In genomic region chr15:93579899-93580298, GRCm38 (mm10) we compare ENCODE assay signal across 13 mouse cellular contexts. TPM values are rescaled to one million over a fixed set of nuclear protein-coding genes. Genes with fewer than 3 reads are reported as not detected.
DNase-seq lines count a peak whose midpoint lies in the region; ATAC-seq and TF ChIP-seq lines count a peak whose summit lies in the region.
"Had no signal": no experiment of that assay in that cellular context is flagged by ENCODE, and none has a peak within 500 bp of the region (broad histone marks: within the 10 kb centered on the region; RNA-seq: fewer than 3 reads in every experiment).

No protein-coding gene starts in this region.

- no peak for TF ChIP-seq EP300 in liver, postnatal 0 days (IDR thresholded peaks at IDR 0.05; ENCODE audit: low read depth)

- WGBS in forebrain, embryonic 16.5 days, result 40% methylated on average over 9 of the region's 9 CpGs
- WGBS in forebrain, embryonic 11.5 days, result 51% methylated on average over 9 of the region's 9 CpGs
- WGBS in liver, postnatal 0 days (ENCODE audit: insufficient replicate concordance), result 61% methylated on average over 9 of the region's 9 CpGs
- WGBS in kidney, embryonic 15.5 days, result 42% methylated on average over 9 of the region's 9 CpGs
- 27% methylated on average over 9 of the region's 9 CpGs for WGBS in neural tube, embryonic 14.5 days

- H3K27ac ChIP-seq in forebrain, embryonic 16.5 days (ENCODE audit: low read length), result no peak overlapping the region
- no peak overlapping the region for H3K27ac ChIP-seq in forebrain, embryonic 11.5 days (ENCODE audit: low read depth, low read length)
- H3K27ac ChIP-seq in liver, postnatal 0 days (ENCODE audit: low read depth), result no peak overlapping the region
- H3K27ac ChIP-seq in kidney, embryonic 15.5 days, result 0 out of 2 replicates have a peak overlapping the region, but pooled peaks have one; percentile 67
- no peak overlapping the region for H3K27ac ChIP-seq in neural tube, embryonic 14.5 days (ENCODE audit: low read depth, low read length)
- H3K27ac ChIP-seq: embryonic facial prominence, embryonic 12.5 days; liver, embryonic 13.5 days had no signal

- peak; percentile 18; the same call in 1 of the 2 replicates for TF ChIP-seq CTCF in liver, postnatal 0 days (IDR thresholded peaks at IDR 0.05; ENCODE audit: low read depth)

- H3K4me1 ChIP-seq in forebrain, embryonic 16.5 days (replicated peaks; ENCODE audit: control insufficient read depth, insufficient read depth, low read length), result no peaks in the 10 kb centered on the region
- no peaks in the 10 kb centered on the region for H3K4me1 ChIP-seq in forebrain, embryonic 11.5 days (replicated peaks; ENCODE audit: control insufficient read depth, insufficient read depth, low read length)
- H3K4me1 ChIP-seq in liver, postnatal 0 days (ENCODE audit: insufficient read depth), result no peaks in the 10 kb centered on the region
- H3K4me1 ChIP-seq in kidney, embryonic 15.5 days, result peaks cover 19% of the 10 kb centered on the region
- H3K4me1 ChIP-seq in neural tube, embryonic 14.5 days (ENCODE audit: control insufficient read depth, insufficient read depth, low read length), result no peaks in the 10 kb centered on the region
- H3K4me1 ChIP-seq: liver, embryonic 13.5 days had no signal

- no peaks in the 10 kb centered on the region for H3K36me3 ChIP-seq in forebrain, embryonic 16.5 days (ENCODE audit: control insufficient read depth, insufficient read depth)
- H3K36me3 ChIP-seq in forebrain, embryonic 11.5 days (ENCODE audit: control insufficient read depth, insufficient read depth, low read length), result no peaks in the 10 kb centered on the region
- H3K36me3 ChIP-seq in liver, postnatal 0 days (replicated peaks; ENCODE audit: insufficient read depth, low read length), result no peaks in the 10 kb centered on the region
- peaks cover 15% of the 10 kb centered on the region for H3K36me3 ChIP-seq in kidney, embryonic 15.5 days
- H3K36me3 ChIP-seq in neural tube, embryonic 14.5 days (ENCODE audit: control insufficient read depth, insufficient read depth, low read length), result no peaks in the 10 kb centered on the region

- H3K4me3 ChIP-seq in forebrain, embryonic 16.5 days (replicated peaks; ENCODE audit: low read length), result no peak overlapping the region
- H3K4me3 ChIP-seq in forebrain, embryonic 11.5 days (ENCODE audit: low read depth, low read length), result no peak overlapping the region
- no peak overlapping the region for H3K4me3 ChIP-seq in liver, postnatal 0 days (ENCODE audit: low read depth, low read length)
- no peak overlapping the region for H3K4me3 ChIP-seq in kidney, embryonic 15.5 days (replicated peaks)
- no peak overlapping the region for H3K4me3 ChIP-seq in neural tube, embryonic 14.5 days (ENCODE audit: low read depth, low read length)
- H3K4me3 ChIP-seq: embryonic facial prominence, embryonic 12.5 days; liver, embryonic 13.5 days had no signal

- H3K9ac ChIP-seq in forebrain, embryonic 16.5 days (replicated peaks; ENCODE audit: low read depth, low read length), result no peak overlapping the region
- H3K9ac ChIP-seq in forebrain, embryonic 11.5 days (ENCODE audit: low read length), result no peak overlapping the region
- no peak overlapping the region for H3K9ac ChIP-seq in liver, postnatal 0 days (replicated peaks)
- no peak overlapping the region for H3K9ac ChIP-seq in kidney, embryonic 15.5 days
- H3K9ac ChIP-seq in neural tube, embryonic 14.5 days (replicated peaks; ENCODE audit: low read depth, low read length), result no peak overlapping the region
- H3K9ac ChIP-seq: embryonic facial prominence, embryonic 12.5 days; liver, embryonic 13.5 days had no signal

- H3K27me3 ChIP-seq in forebrain, embryonic 16.5 days (replicated peaks; ENCODE audit: control insufficient read depth, insufficient read depth, low read length), result no peaks in the 10 kb centered on the region
- H3K27me3 ChIP-seq in forebrain, embryonic 11.5 days (ENCODE audit: control insufficient read depth, insufficient read depth, low read length), result no peaks in the 10 kb centered on the region
- no peaks in the 10 kb centered on the region for H3K27me3 ChIP-seq in liver, postnatal 0 days (ENCODE audit: insufficient read depth, low read length)
- H3K27me3 ChIP-seq in kidney, embryonic 15.5 days, result no peaks in the 10 kb centered on the region
- no peaks in the 10 kb centered on the region for H3K27me3 ChIP-seq in neural tube, embryonic 14.5 days (ENCODE audit: control insufficient read depth, insufficient read depth, low read length)
- H3K27me3 ChIP-seq: embryonic facial prominence, embryonic 12.5 days; liver, embryonic 13.5 days had no signal

- 0 out of 2 replicates have a peak, but pooled peaks cover 3% of the 10 kb centered on the region for H3K9me3 ChIP-seq in forebrain, embryonic 16.5 days (ENCODE audit: control insufficient read depth, low read length)
- H3K9me3 ChIP-seq in forebrain, embryonic 11.5 days (ENCODE audit: control insufficient read depth, low read length), result no peaks in the 10 kb centered on the region
- no peaks in the 10 kb centered on the region for H3K9me3 ChIP-seq in liver, postnatal 0 days (ENCODE audit: low read length)
- no peaks in the 10 kb centered on the region; the same call in 1 of the 2 replicates for H3K9me3 ChIP-seq in kidney, embryonic 15.5 days (replicated peaks)
- H3K9me3 ChIP-seq in neural tube, embryonic 14.5 days (ENCODE audit: control insufficient read depth, low read length), result no peaks in the 10 kb centered on the region

- no peak overlapping the region for H3K4me2 ChIP-seq in forebrain, embryonic 16.5 days (ENCODE audit: low read length)
- H3K4me2 ChIP-seq in forebrain, embryonic 11.5 days (ENCODE audit: low read depth, low read length, severe bottlenecking), result no peak overlapping the region
- H3K4me2 ChIP-seq in liver, postnatal 0 days (ENCODE audit: low read depth, low read length), result no peak overlapping the region
- H3K4me2 ChIP-seq in kidney, embryonic 15.5 days, result no peak overlapping the region
- no peak overlapping the region for H3K4me2 ChIP-seq in neural tube, embryonic 14.5 days (ENCODE audit: low read depth, low read length)
- H3K4me2 ChIP-seq: embryonic facial prominence, embryonic 12.5 days; liver, embryonic 13.5 days had no signal

- peak; percentile 54; the same call in 1 of the 2 replicates for ATAC-seq in forebrain, embryonic 16.5 days
- ATAC-seq in forebrain, embryonic 11.5 days (replicated peaks; ENCODE audit: low FRiP score), result no peak
- ATAC-seq in liver, postnatal 0 days, result no peak
- no peak for ATAC-seq in kidney, embryonic 15.5 days (replicated peaks; ENCODE audit: low FRiP score)
- peak; percentile 41; the same call in 1 of the 2 replicates for ATAC-seq in neural tube, embryonic 14.5 days (ENCODE audit: low read depth)
- ATAC-seq: inflammation-experienced regulatory T-cells, adult 6 months had no signal

- no peak for DNase-seq in forebrain, embryonic 11.5 days (ENCODE audit: low spot score)
- DNase-seq in liver, postnatal 0 days, result no peak
- DNase-seq in liver, result no peak
- no peak for DNase-seq in cerebellum, adult 11 months
- no peak for DNase-seq in urinary bladder, postnatal 14 days (ENCODE audit: low spot score)
- DNase-seq: adrenal gland, postnatal 10 days; gastrocnemius, postnatal 10 days; liver, embryonic 13.5 days had no signal

RNA-seq across cellular contexts. Expression of gene Prickle1, which starts 15.8 kb away (rescaled TPM):
- 20.7 and 24.9 TPM in 2 replicates for polyA plus RNA-seq in forebrain, embryonic 16.5 days (2015; fragmentation: Nextera tagmentation; extraction: Ambion mirVana)
- polyA plus RNA-seq in forebrain, embryonic 11.5 days (2014; fragmentation: Nextera tagmentation; extraction: Ambion mirVana), result 11.6 and 12.4 TPM in 2 replicates
- polyA plus RNA-seq in liver, postnatal 0 days (2015; fragmentation: Nextera tagmentation; extraction: Ambion mirVana), result 2.3 and 2.5 TPM in 2 replicates
- polyA plus RNA-seq in kidney, embryonic 15.5 days (2015; fragmentation: Nextera tagmentation; extraction: Ambion mirVana), result 24.3 and 27.0 TPM in 2 replicates
- 26.9 and 27.3 TPM in 2 replicates for polyA plus RNA-seq in neural tube, embryonic 14.5 days (2014; fragmentation: Nextera tagmentation; extraction: Ambion mirVana)

Comparison
In these comparisons a context has a peak if more than half of its experiments do, and no peak if none do; other contexts are left out.
1. ATAC-seq: peak in forebrain, embryonic 16.5 days (single experiment) and neural tube, embryonic 14.5 days (single experiment); none in forebrain, embryonic 11.5 days (single experiment), liver, postnatal 0 days (single experiment) and kidney, embryonic 15.5 days (single experiment).